Mouse (Mus musculus) layer of hippocampus, adult 8-10 months (tissue): ENCODE measurements at regions not wholly inside any gene's neighbourhood (a gene's known extent, or its start where the extent isn't known, plus 50 kb on each side); places are given as distances from the start of the nearest gene placed in this dataset.

Experiments used
- DNase-seq, 2 experiments: peaks; one replicate each; pipeline ENCODE4 v3.0.0; 2022; ENCODE audit warnings: low spot score in 2 of 2

DNA sequence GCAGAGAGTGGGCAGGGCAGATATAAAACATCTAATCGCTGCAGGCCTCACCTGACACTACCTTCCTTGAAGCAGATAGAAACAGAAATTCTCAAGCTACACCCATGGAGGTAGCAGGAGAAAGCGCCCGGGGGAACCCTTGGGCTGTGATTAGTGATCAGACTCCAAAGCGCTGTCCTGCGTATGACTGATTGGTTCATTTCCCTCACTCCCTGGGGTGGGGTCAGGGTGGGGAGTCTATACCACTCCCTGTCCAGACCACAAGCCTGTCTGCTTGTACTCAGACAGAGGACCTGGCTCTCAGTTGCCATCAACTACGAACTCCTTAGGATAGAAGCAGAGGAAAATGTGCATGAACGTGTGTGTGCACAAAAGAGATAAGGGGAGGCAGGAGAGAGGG is 77.7 kb downstream of the Gm826 start:
- DNase-seq = no peak

DNA sequence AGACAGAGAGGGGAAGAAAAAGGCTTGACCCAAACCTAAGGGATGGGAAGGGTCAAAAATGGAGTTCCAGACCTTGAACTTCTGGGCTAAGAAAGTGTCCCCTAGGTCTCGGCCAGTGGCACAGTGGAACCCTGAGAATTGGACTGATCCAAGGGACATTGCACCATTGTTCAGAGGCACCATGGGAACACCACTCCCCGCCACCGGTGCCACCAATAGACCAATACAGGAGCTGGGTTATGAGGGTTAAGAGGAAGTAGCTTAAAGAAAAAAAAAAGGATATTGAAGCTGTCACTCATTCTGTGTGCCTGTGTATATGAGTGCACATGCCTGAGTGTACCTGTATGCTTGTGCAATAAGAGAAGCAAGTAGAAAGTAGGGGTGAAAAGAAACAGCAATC is 83.7 kb downstream of the Gm826 start:
- DNase-seq = no peak

DNA sequence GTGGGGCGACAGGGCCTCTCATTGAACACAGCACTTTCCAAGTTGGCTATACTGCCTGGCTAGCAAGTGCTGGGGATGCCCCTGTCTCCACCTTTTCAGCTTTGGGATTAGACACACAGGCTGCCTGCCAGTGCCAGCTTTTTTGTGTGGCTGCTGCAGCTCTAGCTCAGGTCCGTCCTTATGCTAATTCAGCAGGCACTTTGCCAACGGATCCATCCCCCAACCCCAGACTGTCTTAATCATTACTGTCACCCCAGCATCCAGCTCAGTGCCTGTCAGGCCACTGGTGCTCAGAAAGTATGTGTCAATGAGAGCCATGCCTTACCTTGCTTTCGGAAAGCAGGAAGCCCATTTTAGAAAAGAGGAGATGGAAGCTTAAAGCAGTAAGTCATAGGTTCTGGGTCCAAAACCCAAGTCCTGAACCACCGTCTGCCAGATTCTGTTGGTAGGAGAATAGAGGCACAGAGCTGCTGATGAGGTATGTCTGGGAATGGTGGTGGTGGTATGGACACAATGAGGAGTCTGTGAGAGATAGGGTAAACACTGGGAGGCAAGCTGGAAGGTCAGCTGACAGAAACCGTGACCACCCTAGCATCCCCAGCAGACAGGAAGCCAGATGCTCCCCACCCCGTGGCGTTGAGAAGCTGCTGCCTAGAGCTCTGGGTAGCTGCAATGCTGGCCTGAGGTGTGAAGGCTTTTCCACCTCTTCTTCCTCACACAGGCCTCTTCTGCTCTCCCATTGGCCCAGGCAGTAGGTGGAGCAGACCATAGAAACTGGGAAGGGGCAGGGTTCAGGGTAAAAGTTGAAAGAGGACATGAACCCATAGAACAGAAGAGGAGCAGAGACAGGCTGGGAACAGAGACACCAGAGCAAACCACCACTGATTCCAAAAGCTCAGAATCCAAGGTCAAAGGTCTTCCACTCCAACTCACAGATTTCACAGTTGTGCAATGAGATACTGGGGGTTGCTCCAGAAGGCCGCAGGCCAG is 84.6 kb downstream of the Gm826 start:
- no peak for DNase-seq

DNA sequence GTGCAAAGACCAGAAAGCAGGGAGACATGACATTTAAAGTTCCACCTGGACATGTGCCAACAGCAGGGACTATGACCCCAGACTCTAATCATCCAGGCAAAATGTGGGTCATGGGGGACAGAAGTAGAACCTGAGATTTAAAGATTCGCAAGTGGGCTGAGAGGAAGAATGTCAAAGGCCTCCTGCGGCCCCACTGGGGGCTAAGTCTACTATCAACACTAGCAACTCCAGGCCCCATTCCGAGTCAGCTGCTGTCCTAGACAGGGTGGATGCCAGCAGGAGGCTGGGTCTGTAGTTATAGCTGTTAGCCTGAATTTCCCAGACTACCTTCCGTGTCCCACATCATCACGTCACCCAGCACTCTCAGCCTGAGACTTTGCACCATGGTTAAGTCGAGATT is 86.7 kb downstream of the Gm826 start:
- no peak for DNase-seq

DNA sequence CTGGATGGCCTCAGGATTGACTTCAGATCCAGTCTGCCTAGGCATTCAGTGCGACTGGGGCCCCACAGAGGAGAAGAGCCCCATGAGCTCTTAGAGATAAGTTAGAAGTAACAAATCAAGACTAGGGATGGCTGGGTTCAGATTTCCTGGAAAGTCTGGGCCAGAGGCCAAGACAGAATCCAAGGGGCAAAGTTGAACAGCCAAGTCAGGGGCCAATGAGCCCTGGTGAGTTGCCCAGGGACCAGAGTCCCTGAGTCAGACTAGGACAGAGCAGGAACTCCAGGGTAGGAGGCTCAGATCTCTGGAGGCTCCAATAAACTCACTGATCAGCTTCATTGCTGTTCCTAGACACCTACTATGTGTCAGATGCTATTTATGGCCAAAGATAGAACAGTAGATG is 87.6 kb downstream of the Gm826 start:
- no peak for DNase-seq

DNA sequence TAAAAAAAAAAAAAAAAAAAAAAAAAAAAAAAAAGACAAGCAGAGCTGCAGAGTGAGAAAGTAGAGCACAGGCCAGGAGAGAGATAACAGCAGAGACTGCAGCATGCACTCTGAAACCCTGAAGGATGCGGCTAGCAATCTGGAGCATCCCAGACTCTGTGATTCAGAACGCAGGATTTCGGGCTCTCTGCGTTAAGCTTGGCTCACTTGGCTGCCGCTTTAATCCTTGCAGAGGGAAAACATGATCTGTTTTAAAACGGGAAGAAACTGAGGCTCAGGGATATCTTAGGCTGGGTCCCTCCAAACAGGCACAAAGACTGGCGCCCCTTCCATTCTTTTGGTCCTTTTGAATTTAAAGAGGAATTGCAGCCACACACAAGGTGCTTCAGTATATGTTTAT is 89.1 kb downstream of the Gm826 start:
- no peak for DNase-seq

DNA sequence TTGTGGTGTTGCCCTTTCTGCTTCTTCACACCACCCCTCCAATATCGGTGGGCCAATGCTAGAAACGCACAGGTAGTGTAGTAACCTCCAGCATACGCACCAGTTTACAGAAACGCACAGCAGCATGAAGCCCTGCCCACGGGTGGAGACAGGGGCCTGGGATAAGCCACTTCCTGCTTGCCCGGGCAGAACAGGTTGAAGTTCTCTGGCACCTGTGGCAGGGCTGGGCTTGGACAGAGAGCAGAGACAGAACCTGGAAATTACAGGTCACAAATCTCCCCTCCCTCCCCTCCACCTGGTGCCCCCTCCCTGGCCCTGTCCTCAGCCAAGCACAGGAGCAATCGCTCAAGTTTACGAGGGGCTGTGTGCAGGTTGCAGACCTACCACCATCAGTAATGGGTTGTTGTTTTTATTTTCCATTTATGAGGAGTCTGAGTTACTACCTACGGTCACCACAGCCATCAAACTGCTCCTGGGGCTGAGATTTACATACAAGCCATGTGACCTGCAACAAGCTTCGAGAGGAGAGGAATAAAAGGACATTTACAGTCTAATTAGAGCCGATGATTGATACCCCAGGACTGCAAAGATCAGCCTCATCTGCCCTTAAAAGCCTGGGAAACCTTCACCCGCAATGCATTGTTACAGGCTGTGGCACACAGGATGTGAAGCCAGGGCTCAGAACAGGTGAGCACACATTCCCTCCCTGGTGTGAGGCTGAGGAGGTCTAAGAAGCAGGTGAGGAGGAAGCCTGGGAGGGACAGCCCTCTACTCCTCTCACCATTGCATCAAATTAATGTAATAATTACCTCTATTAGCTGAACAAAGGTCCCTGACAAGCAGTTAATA is 93.2 kb downstream of the Gm826 start:
- no peak for DNase-seq

DNA sequence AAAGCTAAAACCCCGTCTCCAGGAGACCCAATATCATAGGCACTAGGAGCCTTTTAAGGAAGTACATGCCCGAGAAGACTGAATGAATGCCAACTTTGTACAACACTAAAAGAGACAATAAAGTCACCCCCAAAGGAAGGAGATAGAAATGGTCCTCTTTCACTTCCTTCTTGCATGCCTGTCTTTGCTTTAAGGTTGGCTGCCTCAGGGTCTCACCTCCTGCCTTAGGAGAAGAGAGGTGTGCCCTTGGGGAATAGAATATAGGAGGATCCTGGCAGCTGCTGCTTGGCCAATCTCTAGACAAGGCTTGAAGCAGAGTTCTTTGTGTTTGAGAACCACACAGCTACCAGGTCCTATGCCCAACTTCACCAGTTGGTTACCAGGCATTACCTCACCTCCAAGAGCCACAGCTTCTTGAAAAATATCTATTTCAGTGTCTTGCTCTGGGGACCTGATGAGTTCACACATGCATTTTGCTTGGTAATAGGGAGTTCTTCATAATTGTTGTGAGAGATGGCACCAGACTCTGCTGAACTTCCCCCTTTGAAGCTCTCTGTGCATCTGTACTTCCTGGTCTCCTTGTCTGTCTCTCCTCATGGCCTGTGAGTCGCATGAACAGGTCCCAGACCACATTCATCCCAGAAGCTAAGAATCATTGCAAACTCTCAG is 96.4 kb downstream of the Gm826 start:
- no peak for DNase-seq

DNA sequence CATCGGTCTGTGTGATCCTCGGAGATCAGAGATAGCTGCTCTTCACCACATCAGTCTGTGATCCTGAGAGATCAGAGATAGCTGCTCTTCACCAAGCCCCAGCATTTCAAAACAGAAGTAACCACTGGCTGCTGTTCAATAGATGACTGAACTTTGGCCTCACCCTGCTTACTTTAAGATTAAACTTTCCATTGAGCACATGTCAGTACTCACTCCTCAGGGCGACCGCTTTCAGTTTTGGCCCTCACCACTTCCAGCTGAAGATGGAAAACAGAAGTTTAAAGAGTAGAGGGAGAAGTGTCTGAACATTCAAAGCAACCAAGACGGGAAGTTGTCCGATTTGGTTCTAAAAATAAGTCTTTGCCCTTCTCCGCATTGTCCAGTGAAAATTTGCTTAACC is 97.2 kb downstream of the Gm826 start:
- DNase-seq = no peak

DNA sequence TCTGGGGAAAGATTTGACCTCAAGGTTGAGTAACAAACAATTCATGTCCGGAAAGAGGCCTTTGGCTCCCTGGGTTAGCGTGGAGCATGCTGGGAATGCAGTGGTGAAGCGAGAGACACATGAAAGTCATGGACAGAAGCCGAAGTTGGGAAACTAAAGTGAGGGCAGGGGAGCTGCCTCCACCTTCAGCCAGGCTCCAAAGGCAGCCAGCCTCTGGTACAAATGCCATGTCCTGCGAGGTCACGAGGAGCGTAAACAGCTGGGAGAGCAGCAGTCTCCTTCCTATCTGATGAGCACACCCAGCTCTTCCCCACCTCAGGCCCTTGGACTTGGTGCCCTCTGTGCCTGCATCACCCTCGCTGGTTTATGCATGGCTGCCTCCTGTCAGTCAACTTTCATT is 103.2 kb downstream of the Gm826 start:
- no peak for DNase-seq

DNA sequence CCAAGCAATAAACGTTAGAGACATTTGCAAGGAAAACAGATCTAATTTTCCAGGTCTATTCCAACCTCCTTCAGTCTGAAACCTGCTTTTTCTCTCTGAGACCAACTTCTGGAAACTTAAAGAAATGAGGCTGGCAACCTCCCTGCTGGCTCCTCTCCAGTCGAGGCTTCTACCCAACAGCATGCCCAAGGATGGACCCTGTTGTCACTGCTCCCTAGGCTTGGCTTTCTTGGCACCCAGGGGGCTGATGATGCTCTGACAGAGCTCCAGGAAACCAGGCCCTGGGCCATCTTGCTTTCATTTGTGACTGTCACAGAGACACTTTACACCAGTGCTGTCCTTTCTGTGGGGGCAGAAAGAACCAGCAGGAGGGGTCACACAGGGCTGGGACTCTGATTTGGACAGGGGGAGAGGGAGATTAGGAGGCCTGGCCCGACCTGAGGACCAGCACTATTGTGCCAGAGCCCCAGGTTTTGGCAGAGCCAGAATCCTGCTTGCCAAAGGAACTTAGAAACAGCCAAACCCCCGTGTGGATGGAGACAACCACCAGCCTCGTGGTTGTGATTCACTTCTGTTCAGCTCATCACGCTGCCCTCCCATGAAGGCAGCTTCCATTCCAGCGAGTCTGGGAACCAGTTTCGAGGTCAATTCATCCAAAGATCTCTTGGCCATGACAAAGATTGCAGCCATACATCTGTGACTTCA is 105.5 kb downstream of the Gm826 start:
- DNase-seq = no peak

DNA sequence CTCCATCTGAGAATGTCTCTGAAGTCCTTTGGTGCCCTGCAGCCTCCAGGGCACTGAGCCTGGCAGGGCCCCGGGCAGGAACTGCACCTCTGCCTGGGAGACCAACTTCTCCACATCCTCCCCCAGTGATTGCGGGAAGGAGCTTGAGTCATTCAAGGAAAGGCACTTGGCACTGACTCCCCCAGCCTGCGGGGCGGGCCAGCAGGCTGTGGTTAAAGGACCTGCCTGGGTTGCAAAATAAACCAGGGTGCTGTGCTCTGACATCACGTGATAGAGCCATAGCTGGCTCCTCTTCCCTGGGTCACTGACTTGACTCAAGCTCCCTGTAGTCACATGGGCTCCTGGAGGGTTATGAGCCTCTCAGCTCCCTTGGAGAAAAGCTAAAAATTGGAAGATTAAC is 108.5 kb downstream of the Gm826 start:
- no peak for DNase-seq

DNA sequence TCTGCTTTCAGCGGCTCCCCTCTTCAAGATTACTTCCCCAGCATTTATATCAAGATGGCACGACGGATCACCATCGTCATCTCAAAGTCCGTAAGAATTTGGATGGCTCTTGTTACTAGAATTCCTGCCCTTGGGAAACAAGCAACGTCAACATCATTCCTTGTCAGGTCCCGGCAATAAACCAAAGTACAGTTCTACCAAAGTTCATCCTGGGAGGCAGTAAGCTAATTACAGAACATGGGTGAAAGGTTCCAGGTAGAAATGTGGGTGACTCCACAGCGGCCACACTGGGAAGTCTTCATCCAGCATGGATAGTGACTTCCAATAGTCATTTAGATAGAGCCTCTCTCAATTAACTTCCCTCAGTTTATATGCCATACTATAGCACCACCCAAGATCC is 110.6 kb downstream of the Gm826 start:
- DNase-seq = no peak

DNA sequence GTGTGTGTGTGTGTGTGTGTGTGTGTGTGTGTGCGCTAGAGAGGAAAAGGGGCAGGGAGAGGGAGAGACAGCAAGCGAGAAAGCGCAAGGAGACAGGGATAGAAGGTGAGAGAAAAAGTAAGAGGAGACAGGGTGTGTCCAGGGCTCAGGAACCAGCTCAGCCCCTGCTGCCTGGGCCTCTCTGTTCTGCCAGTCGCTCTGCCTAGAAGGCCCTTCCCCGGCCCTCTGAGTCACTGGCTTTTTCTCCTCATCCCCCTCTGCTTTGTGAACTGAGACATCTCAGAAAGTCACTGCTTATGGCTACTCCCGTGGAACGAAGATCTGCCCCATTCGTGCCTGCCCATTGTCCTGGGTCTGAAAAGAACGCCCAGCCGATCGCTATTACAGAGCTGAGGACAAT is 112.2 kb downstream of the Gm826 start:
- no peak for DNase-seq

DNA sequence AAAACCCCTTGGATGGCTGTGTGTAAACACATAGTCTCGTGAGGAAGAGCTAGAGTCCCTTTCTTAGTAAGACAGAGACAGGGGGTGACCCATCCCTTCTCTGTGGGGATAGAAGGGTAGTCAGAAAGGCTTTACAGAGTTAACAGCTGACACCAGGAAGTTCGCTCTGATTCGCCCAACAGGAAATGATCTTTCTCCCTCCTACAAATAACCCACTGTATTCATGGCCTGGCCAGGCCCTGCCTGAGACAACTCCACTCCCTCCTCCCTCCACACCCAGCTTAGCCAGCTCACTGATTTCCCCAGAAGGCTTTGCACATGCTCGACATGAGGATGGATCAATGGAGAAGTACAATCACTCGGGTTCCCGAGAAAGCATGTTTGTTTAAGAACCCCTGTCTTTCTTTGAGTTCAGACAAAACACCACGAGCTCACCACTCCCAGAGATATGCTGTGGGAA is 113.4 kb downstream of the Gm826 start:
- no peak for DNase-seq

DNA sequence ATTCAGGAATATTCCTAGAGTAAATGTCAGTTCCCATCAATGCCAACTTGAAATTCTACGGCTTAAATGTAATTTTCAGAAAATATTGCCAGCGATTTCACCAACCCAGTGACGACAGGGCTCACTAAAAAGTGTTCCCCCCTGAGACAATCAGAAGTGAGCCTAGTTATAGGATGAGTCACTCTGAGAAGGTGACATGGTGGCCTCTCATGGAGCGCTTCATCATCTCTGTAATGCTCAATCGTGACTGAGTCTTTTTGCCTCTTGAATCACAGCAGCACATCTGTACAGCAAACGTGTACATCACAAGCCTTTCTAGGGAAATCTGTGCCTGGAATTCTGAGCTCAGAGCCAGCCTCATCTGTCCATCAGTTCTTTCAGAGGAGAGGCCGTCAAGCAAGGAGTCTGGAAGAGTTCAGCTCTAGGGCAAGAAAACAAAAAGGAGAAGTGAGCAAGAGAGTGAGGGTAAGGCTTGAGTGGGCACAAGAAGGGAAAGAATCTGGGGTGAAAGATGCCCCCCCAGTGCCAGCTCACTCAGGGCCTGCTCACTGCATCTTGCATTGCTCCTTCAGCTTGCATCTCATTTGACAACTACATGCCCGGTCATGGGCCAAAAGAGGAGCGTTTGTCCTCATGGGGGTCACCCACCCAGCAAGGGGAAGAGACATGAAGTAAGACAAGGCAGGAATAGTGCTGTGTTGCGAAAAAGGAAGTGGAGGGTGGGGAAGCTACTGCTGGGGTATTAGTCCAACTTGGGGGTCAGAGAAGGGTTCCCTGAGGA is 119.7 kb downstream of the Gm826 start:
- no peak for DNase-seq

DNA sequence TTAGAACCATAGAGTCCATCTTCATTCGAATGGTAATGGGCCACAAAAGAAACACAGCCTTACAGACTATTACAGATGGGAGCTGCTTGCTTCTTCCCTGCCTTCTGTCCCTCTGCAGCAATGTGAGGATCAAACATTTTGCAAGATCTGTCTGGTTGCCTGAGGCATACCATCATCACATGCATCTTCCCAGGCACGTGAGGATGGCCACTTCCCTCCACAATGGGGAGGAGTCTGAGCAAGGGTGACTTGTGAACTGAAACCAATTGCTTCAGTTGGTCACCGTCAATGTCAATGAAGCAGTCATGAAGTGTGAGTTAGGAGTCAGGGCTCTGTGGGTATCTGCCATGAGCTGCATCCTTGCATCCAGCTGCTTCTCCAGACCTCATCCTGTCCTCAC is 123.5 kb downstream of the Gm826 start:
- no peak for DNase-seq

DNA sequence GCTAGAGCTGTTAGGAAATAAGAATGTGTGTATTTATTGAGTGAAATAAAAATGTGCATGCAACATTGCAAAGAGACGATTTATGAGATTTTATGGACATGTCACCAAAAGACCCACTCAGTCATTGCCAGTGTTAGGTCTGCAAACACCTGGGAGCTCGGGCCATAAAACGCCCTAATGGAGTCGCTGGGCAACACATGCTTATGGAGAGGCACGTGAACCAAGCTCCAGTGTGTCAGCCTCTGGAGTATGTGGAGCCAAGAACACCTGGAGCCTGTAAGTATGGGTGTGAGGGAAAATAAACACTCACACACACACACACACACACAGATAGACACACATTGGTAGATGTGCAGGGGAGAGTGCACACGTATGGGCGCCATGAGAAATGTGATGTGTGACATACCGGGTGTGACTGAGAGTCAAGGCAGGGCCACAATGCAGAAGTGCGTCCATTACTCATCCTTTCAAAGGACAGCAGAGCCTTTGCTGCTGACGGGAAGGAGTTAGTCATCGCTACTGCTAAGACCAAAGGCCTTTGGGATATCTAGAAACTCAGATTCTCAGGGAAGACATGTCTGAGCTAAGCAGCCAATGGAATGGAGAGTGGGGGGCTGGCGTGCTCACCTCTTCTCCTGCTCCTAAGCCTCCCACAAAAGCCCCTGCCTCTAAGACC is 124.2 kb downstream of the Gm826 start:
- DNase-seq = no peak

DNA sequence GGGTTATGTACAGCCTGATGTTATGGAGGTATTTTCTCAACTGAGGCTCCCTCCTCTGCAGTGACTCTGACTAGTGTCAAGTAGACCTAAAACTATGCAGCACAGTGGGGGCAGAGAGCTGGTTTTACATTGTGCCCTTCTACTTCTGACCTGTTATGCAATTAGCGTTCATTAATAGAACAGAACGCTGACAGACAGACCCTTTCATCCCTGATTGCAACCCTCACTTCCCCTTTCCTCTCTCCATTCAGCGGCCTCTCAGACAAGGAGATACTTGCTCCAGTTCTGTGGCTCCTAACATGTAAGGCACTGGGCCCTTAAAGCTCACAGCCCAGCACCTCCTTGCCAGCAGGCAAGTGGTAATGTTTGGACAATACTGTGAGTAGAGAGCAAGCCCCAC is 125.7 kb downstream of the Gm826 start:
- no peak for DNase-seq

DNA sequence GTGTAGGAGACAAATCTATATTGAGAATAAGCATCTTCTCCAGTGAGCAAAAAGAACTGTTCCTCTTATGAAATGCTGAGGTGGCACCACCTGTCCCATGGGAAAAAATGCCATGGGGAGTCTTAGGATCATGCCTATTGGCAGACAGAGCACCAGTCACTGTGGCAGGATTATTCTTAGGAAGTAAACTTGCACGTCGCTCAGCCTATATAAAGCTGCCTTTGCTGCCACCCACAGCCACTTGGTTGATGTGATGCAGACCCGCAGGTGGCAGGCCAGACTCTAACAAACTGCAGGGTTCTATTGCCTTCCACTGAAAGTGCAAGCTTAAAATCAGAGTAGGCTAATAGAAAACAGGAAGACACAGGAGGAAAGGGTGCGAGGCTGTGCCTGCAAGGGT is 126.7 kb downstream of the Gm826 start:
- DNase-seq = peak in 1 of 2 experiments; percentile 5
